Mouse (Mus musculus): ENCODE measurements around the gene Col28a1.

- no peak for TF ChIP-seq CTCF (IDR thresholded peaks at IDR 0.05; ENCODE audit: insufficient read depth, low read length)
- no peak for TF ChIP-seq POLR2A (IDR thresholded peaks at IDR 0.05; ENCODE audit: borderline replicate concordance, extremely low read depth, low read depth, low read length)
Observed at GRCm38 (mm10) chr6:8059199-8059598, 133.2 kb downstream of the Col28a1 start.
